Mouse (Mus musculus) heart, postnatal 0 days (tissue): Measurements from ENCODE around the gene Syngr1.

ENCODE experiments used
- CTCF ChIP-seq: IDR thresholded peaks from 2 replicates; pipeline ENCODE4 v1.5.1; 2016; ENCODE audit warnings: antibody characterized with exemption, control low read depth, low read depth
- EP300 ChIP-seq: IDR thresholded peaks from 2 replicates; pipeline ENCODE4 v1.6.1; 2016; ENCODE audit warnings: antibody characterized with exemption, low read depth

- no peak for TF ChIP-seq CTCF
- TF ChIP-seq EP300: no peak
Observed at GRCm38 (mm10) chr15:80074663-80075373, 16.3 kb upstream of the Syngr1 start.
